Mouse (Mus musculus) kidney, adult 2 months (tissue): ENCODE data around the gene Ccdc6.

Experiments
- CTCF ChIP-seq: fragments of 200-500 bp; conservative IDR thresholded peaks from 2 replicates; pipeline ENCODE4 v1.5.1; 2011; ENCODE audit warnings: low read depth, mild to moderate bottlenecking, control low read depth, low read length, moderate library complexity, mixed read lengths; ENCODE audit not compliant: insufficient read depth, insufficient read length
- POLR2A ChIP-seq: fragments of 200-500 bp; IDR thresholded peaks from one replicate; pipeline ENCODE4 v1.6.1; 2011; ENCODE audit warnings: low read depth, low read length, control low read depth

GRCm38 (mm10) chr10:70211281-70211680 is 114.4 kb downstream of the Ccdc6 start:
- TF ChIP-seq CTCF: no peak
- TF ChIP-seq POLR2A: no peak
